Mouse (Mus musculus) kidney, postnatal 36 days (tissue): ENCODE measurements at regions not wholly inside any gene's neighbourhood (a gene's known extent, or its start where the extent isn't known, plus 50 kb on each side); places are given as distances from the start of the nearest gene placed in this dataset.

Experiments used
- DNase-seq, 2 experiments: peaks; one replicate each; pipeline ENCODE4 v3.0.0; 2021 to 2022; ENCODE audit warnings: mixed read lengths in 2 of 2

DNA sequence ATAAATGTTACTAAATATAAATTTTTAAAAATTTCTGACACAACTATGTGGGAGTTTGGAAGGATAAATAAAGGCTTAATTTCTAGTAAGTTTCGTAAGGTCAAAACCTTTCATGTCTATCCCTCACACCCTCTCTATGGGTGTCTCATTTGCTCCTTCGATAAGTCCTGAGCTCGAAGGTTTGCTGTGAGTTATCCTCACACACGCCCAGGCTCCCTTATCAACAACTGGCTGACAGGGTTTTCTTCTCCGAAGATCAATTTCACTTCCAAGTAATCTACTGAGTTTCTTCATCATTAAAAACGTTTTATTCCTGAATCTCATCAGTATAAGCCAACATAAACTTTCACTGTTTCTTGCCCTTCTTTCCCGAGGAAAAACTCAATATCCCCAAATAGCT lies 416.0 kb upstream of the Nudt12 start:
- DNase-seq: no peak

- DNase-seq: no peak
Observed at GRCm38 (mm10) chr17:59421489-59421888, 408.3 kb upstream of the Nudt12 start.

DNA sequence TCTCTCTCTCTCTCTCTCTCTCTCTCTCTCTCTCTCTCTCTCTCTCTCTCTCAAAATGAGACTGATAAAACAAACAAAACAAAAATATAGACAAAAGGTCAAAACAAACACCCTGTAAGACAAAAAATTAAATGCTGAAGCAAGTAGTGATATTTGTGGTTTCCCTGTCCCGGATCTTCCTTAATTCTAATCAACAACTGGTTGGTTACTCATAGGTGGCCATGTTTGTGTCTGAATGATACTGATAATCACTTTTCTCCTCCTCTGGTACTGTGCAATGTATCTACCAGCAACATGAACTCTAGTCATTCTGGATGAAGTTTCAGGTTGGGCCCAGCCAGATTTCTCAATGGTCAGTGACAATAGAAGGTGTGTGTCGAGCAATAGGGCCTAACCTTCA lies 396.1 kb upstream of the Nudt12 start:
- DNase-seq: no peak

DNA sequence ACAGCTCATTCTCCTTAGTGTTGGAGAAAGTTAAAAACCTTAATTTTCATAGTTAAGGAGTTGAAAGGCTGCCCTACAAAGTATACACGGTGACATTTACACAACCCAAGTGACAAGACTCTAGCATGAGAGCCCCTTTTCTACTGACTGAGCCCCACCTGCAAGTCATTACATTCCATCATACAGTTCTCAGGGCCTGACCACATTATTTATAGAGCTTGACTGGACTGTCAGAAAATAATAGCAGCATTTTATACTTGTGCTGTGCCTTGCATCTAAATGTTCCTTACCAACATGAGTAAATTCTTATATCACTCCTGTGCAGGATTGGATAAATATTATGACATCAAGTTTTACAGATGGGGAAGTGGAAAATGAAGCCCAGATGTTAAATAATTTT lies 391.4 kb upstream of the Nudt12 start:
- no peak for DNase-seq

DNA sequence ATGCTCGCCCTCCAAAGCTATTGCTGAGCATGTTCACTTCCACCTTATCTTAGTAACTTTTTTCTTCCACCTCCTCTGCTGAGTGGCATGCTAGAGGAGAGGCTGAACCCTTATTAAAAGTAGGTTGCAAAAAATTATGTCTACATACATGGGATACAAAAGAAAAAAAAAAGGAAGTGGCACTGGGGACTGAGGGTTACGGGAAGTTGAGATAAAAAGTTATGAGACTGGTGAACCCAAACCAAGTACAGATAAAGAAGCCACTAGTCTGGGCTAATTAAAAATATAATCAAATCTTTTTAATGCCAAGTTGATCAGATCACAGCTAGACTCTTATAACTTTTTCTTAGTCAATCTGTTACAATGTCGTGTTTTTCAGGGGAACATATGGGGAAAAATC lies 384.2 kb upstream of the Nudt12 start:
- DNase-seq: no peak

GRCm38 (mm10) chr17:59383107-59383438 lies 369.9 kb upstream of the Nudt12 start:
- no peak for DNase-seq

DNA sequence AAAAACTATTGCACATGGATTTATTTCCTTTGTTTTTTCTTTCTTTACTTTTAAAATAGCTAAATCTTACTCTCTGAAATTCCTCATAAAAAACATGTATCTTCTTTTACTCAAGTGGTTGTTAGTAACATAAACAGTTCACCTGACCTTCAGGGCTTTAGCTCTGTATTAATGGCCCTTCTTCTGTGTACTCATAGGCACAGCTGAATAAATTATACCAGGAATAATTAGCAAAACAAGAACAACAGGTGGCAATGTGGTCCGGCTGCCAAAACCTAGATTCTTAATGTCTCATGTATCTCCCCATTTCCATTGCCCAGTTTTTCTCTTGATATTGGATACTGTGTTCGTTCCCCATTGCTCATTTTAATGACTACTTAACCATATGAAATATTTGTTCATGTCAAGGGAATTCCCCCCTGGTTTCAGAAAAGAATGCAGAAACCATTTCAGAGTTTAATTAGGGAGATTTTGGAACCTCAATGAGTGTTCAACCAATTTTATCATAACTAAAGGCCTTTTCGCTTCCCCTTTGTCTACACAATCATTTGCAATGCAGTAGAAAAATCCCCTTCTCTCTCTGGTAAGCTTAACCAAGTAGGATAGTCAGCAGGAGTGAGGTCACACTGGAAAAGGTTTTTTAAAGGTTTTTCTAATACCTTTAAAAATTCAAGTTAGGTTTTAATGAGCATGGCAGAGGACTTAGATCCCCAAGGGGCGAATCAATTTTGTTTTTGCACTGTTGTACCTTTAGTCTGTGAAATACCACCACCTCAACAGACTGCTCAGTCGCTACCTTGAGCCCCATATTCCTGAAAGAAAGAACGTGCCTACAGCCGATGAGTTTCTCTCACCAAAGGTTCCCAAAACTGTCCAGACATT lies 369.3 kb upstream of the Nudt12 start:
- DNase-seq: no peak

DNA sequence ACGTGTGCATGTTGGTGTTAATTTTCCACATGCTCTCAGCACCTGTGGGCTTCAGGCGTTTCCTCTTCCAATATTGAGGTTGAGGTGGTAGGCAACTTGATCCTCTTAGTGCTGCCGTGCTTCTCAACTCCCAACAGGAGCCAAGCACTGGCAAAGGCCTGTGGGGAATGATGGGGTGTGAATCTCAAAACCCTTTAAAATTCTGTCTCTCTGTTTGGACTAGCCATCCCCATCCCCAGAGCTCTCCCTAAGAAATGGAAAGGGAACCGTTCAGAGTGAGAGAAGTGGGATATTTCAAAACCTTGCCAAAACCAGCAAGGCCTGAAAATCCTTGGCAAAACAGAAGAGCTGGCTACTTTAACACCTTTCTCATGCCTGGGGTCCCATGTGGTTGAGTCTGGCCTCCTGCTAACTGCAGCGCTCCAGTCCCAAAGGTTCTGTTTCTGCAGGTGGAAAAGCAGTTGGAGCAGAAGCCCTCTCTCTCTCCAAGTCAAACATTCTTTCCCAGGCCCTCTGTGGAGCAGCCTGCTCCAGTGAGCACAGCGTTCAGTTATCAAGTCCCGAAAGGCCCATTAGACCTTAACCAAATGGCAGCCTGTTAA lies 360.4 kb upstream of the Nudt12 start:
- DNase-seq: no peak

DNA sequence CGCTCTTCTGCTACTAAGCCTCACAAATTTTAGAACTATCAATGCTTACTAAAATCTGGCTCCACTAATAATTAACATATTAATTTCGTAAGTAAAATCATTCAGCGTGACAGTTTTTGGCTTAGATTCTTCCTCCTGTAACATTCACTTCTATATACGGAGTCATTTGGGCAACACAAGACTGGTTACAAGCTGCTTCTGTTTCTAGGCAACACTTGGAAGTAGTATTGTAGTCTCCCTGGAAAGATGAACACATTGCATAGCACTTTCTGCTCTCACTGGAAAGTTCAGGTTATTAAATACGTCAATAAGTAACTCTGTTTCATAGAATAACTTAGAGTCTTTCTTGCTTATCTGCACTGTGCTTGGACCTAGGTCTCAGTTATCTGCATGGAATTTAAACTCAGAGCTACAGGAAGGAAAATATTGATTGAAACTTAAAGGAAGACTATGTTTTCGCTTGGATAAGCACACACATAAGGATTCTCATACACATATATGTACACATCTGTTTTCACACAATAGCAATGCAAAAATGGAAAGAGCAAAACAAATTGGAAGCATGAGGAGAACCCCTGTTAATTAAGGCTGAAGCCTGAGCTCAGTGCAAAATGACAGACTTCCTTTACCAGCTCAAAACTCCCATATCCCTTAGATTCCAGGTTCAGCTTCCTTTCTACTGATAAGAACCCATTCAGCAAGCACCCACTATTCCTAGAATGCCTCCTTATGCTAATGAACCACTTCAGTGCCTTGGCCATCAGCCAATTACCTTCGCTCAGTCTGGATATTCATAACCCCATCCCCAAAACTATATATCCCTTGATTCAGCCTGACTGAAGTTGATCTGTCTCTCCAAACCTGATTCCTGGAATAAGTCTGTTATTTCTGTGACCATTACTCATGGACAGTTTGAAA lies 356.7 kb upstream of the Nudt12 start:
- no peak for DNase-seq

- no peak for DNase-seq
Observed at GRCm38 (mm10) chr17:59365340-59365739, 352.2 kb upstream of the Nudt12 start.

DNA sequence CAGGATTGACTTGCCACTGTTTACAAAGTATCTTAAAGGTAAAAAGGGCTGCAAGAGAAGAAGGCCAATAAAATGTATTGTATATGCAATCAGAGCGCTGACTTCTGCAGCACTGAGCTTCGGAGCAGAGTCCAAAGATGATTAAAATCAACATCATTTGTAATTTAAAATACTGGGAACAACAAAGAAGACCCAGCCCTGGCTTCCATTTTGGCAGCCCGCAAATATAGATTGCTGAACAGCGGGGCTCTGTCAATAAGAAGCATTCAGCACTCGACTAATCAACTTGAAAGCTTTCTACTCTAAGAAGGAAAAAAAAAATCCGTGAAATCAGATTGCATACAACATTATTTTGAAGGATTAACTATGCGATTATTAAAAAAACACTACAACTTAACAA lies 348.9 kb upstream of the Nudt12 start:
- DNase-seq: no peak

DNA sequence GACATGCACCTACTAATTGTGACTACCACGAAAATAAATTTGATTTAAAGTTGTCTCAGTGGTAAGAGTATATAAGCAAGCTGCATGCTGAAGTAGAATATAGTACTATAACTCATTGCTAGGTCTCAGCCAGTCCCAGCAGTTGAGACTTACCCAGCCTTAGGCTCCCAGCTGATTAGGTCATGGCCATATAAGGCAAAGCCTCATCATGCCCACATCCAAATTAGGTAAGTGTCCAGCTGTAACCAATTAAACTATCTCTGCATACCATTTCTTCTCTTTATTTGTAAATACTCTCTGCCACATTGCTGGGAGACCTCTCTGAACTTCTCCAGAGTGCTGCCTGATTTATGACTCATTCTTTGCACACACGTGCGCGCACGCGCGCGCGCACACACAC lies 347.9 kb upstream of the Nudt12 start:
- DNase-seq: no peak

DNA sequence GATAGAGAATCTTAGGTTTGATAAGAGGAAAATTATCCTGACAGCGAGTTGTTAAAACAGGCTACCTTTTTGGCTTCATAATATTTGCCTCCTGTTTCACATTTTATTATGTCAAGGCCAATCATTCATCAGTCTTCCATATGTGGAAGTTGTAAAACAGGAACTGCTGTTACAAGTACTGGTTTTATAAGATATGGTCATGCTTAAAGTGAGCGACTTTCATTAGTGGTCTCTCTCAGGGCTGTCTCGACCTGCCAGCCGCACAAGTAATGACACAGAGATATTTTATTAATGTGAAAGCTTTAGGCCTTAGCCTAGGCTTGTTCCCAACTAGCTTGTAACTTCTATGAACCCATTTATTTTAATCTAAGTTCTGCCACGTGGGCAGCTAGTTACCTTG lies 346.3 kb upstream of the Nudt12 start:
- no peak for DNase-seq

- DNase-seq: no peak
Observed at GRCm38 (mm10) chr17:59345526-59345925, 332.4 kb upstream of the Nudt12 start.

DNA sequence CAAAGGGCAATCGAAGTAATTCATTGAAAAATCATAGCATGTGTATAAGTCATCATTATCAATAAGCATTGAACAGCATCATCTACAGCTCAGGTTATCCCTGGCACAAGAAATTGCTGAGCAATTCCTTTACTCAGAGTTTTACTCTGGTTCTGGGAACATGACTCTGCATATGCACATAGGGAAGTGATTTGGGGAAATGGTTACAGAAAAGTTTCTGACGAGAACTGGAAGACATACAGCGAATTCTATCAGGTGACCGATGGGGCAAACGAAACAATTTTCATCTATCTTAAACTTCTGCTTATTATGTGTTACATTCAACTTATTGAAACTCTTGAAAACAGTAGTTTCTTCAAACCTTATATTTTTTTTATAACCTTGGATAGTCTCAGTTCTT lies 284.8 kb upstream of the Nudt12 start:
- DNase-seq: no peak

- DNase-seq: peak in 1 of 2 experiments; percentile 5
Observed at GRCm38 (mm10) chr17:59281364-59281763, 268.2 kb upstream of the Nudt12 start.

DNA sequence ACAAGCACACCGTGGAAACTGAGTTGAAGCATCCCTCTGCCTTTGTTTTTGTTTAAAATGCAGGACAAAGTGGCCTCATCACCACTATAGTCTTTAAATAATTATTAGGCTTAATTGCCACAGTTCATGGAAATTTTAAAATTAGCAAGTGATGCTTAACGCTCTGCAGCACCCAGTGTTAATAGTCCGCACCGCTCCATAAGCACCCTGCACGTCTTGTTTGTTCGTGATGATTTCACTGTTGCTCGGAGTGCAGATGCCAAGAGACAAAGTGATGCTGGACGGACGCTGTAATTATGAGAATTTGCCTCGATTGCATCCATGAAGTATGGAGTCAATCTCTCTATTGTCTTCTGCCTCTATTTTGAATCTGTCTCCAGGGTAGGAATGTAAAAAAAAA lies 266.6 kb upstream of the Nudt12 start:
- no peak for DNase-seq

GRCm38 (mm10) chr17:59269613-59270012 lies 256.4 kb upstream of the Nudt12 start:
- DNase-seq: no peak

DNA sequence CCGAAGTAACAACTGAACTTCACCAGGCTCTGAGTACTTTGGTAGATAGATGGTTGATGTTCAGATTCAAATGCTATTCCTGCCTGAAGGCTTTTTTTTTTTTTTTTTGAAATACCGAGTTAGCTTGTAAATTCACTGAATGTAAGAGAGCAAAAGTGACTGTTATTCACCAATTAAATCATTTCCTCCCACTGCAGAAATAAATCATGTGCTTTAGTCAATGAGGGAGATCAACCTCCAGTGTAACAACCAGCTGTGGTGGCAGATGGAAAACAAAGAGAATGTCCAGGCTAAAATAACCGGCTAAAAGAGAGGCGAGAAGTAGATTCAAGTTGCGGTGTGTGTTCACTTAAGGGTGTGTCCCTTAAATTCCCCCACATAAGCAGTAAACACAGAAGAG lies 235.8 kb upstream of the Nudt12 start:
- DNase-seq: no peak

DNA sequence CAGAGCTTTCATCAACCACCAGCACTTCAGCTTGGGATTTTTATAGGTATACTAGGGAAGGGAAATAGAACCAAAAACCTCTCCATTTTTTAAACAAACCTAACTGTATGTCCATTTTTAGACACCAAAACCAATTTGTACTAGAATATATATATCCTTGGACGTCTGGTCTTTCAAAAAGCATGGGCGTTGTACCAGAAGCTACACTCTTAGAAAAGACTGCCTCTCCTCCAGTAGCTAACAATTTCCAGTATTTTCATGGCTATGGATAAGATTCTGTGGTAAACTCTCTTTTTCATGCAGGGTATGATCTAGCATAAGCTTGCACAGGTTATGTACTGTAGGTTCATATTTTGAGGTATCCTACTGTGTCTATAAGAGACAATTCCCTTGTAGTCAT lies 219.1 kb upstream of the Nudt12 start:
- DNase-seq: no peak
